Mouse (Mus musculus) testis, postnatal 14 days (tissue): ENCODE measurements around the gene Ttc8.

Experiments used
- DNase-seq: peaks from one replicate; pipeline ENCODE4 v3.0.0; 2021; ENCODE audit warnings: low spot score

The Ttc8 gene

GRCm38 (mm10) chr12:99028665-99029064 is 108.3 kb downstream of the Ttc8 start:
- no peak for DNase-seq

GRCm38 (mm10) chr12:99030022-99030421 is 109.6 kb downstream of the Ttc8 start:
- DNase-seq = no peak
